Mouse (Mus musculus) small intestine, adult 2 months (tissue): Measurements from ENCODE around the gene Fancc. TPM values are rescaled to one million over a fixed set of nuclear protein-coding genes. Genes with fewer than 3 reads are reported as not detected.

Experiments used
- H3K27ac ChIP-seq: fragments of 200-500 bp; 2 replicates; pipeline ENCODE4 v1.5.1; 2012; ENCODE audit warnings: low read depth, low read length, control low read depth, inconsistent platforms; ENCODE audit not compliant: insufficient read depth
- H3K27me3 ChIP-seq: fragments of 200-500 bp; 2 replicates; pipeline ENCODE4 v1.6.1; 2012; ENCODE audit warnings: mild to moderate bottlenecking, moderate library complexity, low read length, inconsistent platforms; ENCODE audit not compliant: control insufficient read depth, insufficient read depth
- H3K36me3 ChIP-seq: fragments of 200-500 bp; 2 replicates; pipeline ENCODE4 v1.6.1; 2012; ENCODE audit warnings: mild to moderate bottlenecking, low read length, control low read depth, inconsistent platforms; ENCODE audit not compliant: control insufficient read depth, insufficient read depth
- H3K4me1 ChIP-seq: fragments of 200-500 bp; 2 replicates; pipeline ENCODE4 v1.6.1; 2012; ENCODE audit warnings: low read length, inconsistent platforms, mixed read lengths; ENCODE audit not compliant: control insufficient read depth, insufficient read depth, insufficient read length
- H3K4me3 ChIP-seq: fragments of 200-500 bp; 2 replicates; pipeline ENCODE4 v1.5.1; 2012; ENCODE audit warnings: low read depth, mild to moderate bottlenecking, control low read depth, inconsistent platforms, low read length, moderate library complexity
- CTCF ChIP-seq: fragments of 200-500 bp; IDR thresholded peaks from 2 replicates; pipeline ENCODE4 v1.5.1; 2012; ENCODE audit warnings: low read depth, mild to moderate bottlenecking, control low read depth, inconsistent platforms, low read length, moderate library complexity, mixed read lengths; ENCODE audit not compliant: insufficient replicate concordance, insufficient read length; ENCODE audit errors: extremely low read depth
- POLR2A ChIP-seq: fragments of 200-500 bp; IDR thresholded peaks from 2 replicates; pipeline ENCODE4 v1.6.1; 2012; ENCODE audit warnings: low read depth, mild to moderate bottlenecking, control low read depth, inconsistent platforms, low read length, moderate library complexity
- WGBS: fragments of 180-500 bp; shearing (Covaris S2); methylation state at CpG from one replicate; pipeline ENCODE4 v1.1.7; 2018; 5-methylcytosine and 5-hydroxymethylcytosine counted together
- polyA plus RNA-seq: library from polyadenylated mRNA; depleted of rRNA; stranded (reverse); fragments of >200 nt; gene quantifications from 2 replicates; pipeline ENCODE4 v1.2.3, GENCODE M21; 2012

The Fancc gene
- polyA plus RNA-seq, 1 experiment = 3.9 TPM

GRCm38 (mm10) chr13:63514931-63515360, 17.9 kb upstream of the Fancc start:
- no peaks in the 10 kb centered on the region for H3K27me3 ChIP-seq
- H3K4me1 ChIP-seq = peaks cover 2% of the 10 kb centered on the region; the same call in 1 of the 2 replicates
- 81% methylated on average over 8 of the region's 8 CpGs for WGBS
- peaks cover 79% of the 10 kb centered on the region for H3K36me3 ChIP-seq
- TF ChIP-seq POLR2A (no peak), CTCF (no peak)
- H3K4me3 ChIP-seq = no peak overlapping the region
- no peak overlapping the region for H3K27ac ChIP-seq

- peaks cover 75% of the 10 kb centered on the region for H3K36me3 ChIP-seq
- H3K4me1 ChIP-seq = peaks cover 2% of the 10 kb centered on the region; the same call in 1 of the 2 replicates
- no peak overlapping the region for H3K27ac ChIP-seq
- TF ChIP-seq CTCF (no peak), POLR2A (no peak)
- no peak overlapping the region for H3K4me3 ChIP-seq
- H3K27me3 ChIP-seq = no peaks in the 10 kb centered on the region
- WGBS = 76% methylated on average over 26 of the region's 26 CpGs
These were observed 16.5 kb upstream of the Fancc start for GRCm38 (mm10) chr13:63513374-63514098.

- H3K36me3 ChIP-seq = peaks cover 73% of the 10 kb centered on the region
- peaks cover 2% of the 10 kb centered on the region; the same call in 1 of the 2 replicates for H3K4me1 ChIP-seq
- no peak overlapping the region for H3K27ac ChIP-seq
- no peak for TF ChIP-seq POLR2A
- no peak for TF ChIP-seq CTCF
- WGBS = 74% methylated on average over 6 of the region's 6 CpGs
- H3K4me3 ChIP-seq = no peak overlapping the region
- H3K27me3 ChIP-seq = no peaks in the 10 kb centered on the region
These were observed 15.3 kb upstream of the Fancc start for GRCm38 (mm10) chr13:63512411-63512810.

- 86% methylated on average over 5 of the region's 5 CpGs for WGBS
- Histone ChIP-seq H3K36me3 (peaks cover 39% of the 10 kb centered on the region), H3K4me1 (no peaks in the 10 kb centered on the region), H3K27me3 (no peaks in the 10 kb centered on the region), H3K4me3 (no peak overlapping the region), H3K27ac (no peak overlapping the region)
- no peak for TF ChIP-seq POLR2A
These were observed 10.7 kb upstream of the Fancc start for GRCm38 (mm10) chr13:63507821-63508220.

- no peak overlapping the region for H3K4me3 ChIP-seq
- no peaks in the 10 kb centered on the region for H3K27me3 ChIP-seq
- H3K36me3 ChIP-seq = peaks cover 32% of the 10 kb centered on the region
- no peaks in the 10 kb centered on the region for H3K4me1 ChIP-seq
- TF ChIP-seq POLR2A (no peak), CTCF (no peak)
- WGBS = 85% methylated on average over 6 of the region's 6 CpGs
- no peak overlapping the region for H3K27ac ChIP-seq
These were observed 10.0 kb upstream of the Fancc start for GRCm38 (mm10) chr13:63507001-63507556.

GRCm38 (mm10) chr13:63506364-63506763, 9.3 kb upstream of the Fancc start:
- no peaks in the 10 kb centered on the region for H3K4me1 ChIP-seq
- 29% methylated on average over 1 of the region's 1 CpGs for WGBS
- TF ChIP-seq POLR2A (no peak), CTCF (no peak)
- H3K4me3 ChIP-seq = no peak overlapping the region
- H3K27me3 ChIP-seq = no peaks in the 10 kb centered on the region
- H3K27ac ChIP-seq = no peak overlapping the region
- H3K36me3 ChIP-seq = peaks cover 25% of the 10 kb centered on the region

GRCm38 (mm10) chr13:63502391-63502790, 5.3 kb upstream of the Fancc start:
- no peaks in the 10 kb centered on the region for H3K27me3 ChIP-seq
- 89% methylated on average over 2 of the region's 2 CpGs for WGBS
- H3K4me3 ChIP-seq = no peak overlapping the region
- no peaks in the 10 kb centered on the region for H3K36me3 ChIP-seq
- TF ChIP-seq POLR2A (no peak), CTCF (no peak)
- no peak overlapping the region for H3K27ac ChIP-seq
- no peaks in the 10 kb centered on the region for H3K4me1 ChIP-seq

- WGBS = 57% methylated on average over 2 of the region's 2 CpGs
- Histone ChIP-seq H3K27me3 (no peaks in the 10 kb centered on the region), H3K4me3 (no peak overlapping the region)
These were observed 2.4 kb upstream of the Fancc start for GRCm38 (mm10) chr13:63499489-63499888.

More at GRCm38 (mm10) chr13:63499489-63499888, 2.4 kb upstream of the Fancc start:
- TF ChIP-seq CTCF (no peak), POLR2A (no peak)
- H3K4me1 ChIP-seq = no peaks in the 10 kb centered on the region
- no peaks in the 10 kb centered on the region for H3K36me3 ChIP-seq
- H3K27ac ChIP-seq = no peak overlapping the region
